Mouse (Mus musculus): ENCODE results near the gene Zfp706. TPM values are rescaled to one million over a fixed set of nuclear protein-coding genes. Genes with fewer than 3 reads are reported as not detected.

Gene Zfp706
- 460 and 462 TPM in 2 replicates for polyA plus RNA-seq (2014; fragmentation: Nextera tagmentation; extraction: Ambion mirVana)

GRCm38 (mm10) chr15:37007233-37007958 lies at the start of gene Zfp706:
Zfp706 (minus strand) TSS chr15:37007773.
- Histone ChIP-seq H3K27ac (ENCODE audit: low read depth) (peak within 1 kb of the TSS; percentile 93), H3K4me1 (replicated peaks; ENCODE audit: control insufficient read depth, insufficient read depth, low read length) (peaks cover 19% of the 10 kb centered on the region), H3K4me2 (ENCODE audit: low read length) (peak within 1 kb of the TSS; percentile 77), H3K9ac (ENCODE audit: low read length) (peak within 1 kb of the TSS; percentile 96), H3K27me3 (replicated peaks; ENCODE audit: control insufficient read depth, insufficient read depth, low read length) (no peaks in the 10 kb centered on the region), H3K4me3 (ENCODE audit: low read depth, low read length) (peak within 1 kb of the TSS; percentile 82), H3K36me3 (ENCODE audit: control insufficient read depth, insufficient read depth, low read length) (peaks cover 14% of the 10 kb centered on the region), H3K9me3 (ENCODE audit: control insufficient read depth, low read length) (no peaks in the 10 kb centered on the region)
- WGBS = under 1% methylated on average over 39 of the region's 79 CpGs
- DNase-seq (ENCODE audit: low spot score) = peak; percentile 97
- ATAC-seq (replicated peaks; ENCODE audit: low FRiP score, low TSS enrichment, low read depth) = peak; percentile 98

GRCm38 (mm10) chr15:37054582-37054981 lies 47.0 kb upstream of the Zfp706 start:
- no peak overlapping the region for H3K27ac ChIP-seq (ENCODE audit: low read depth)
- H3K9ac ChIP-seq (ENCODE audit: low read length) = no peak overlapping the region
- H3K4me2 ChIP-seq (ENCODE audit: low read length) = no peak overlapping the region
- DNase-seq (ENCODE audit: low spot score) (no peak), ATAC-seq (replicated peaks; ENCODE audit: low FRiP score, low TSS enrichment, low read depth) (no peak)
- no peak overlapping the region for H3K4me3 ChIP-seq (ENCODE audit: low read depth, low read length)
- H3K36me3 ChIP-seq (ENCODE audit: control insufficient read depth, insufficient read depth, low read length) = no peaks in the 10 kb centered on the region
- H3K4me1 ChIP-seq (replicated peaks; ENCODE audit: control insufficient read depth, insufficient read depth, low read length) = no peaks in the 10 kb centered on the region
- WGBS = 93% methylated on average over 5 of the region's 5 CpGs
- H3K9me3 ChIP-seq (ENCODE audit: control insufficient read depth, low read length) = 0 out of 2 replicates have a peak, but pooled peaks cover 5% of the 10 kb centered on the region
- H3K27me3 ChIP-seq (replicated peaks; ENCODE audit: control insufficient read depth, insufficient read depth, low read length) = no peaks in the 10 kb centered on the region

GRCm38 (mm10) chr15:37053085-37053762 lies 45.7 kb upstream of the Zfp706 start:
- WGBS = 71% methylated on average over 8 of the region's 8 CpGs
- Histone ChIP-seq H3K4me2 (ENCODE audit: low read length) (no peak overlapping the region), H3K27me3 (replicated peaks; ENCODE audit: control insufficient read depth, insufficient read depth, low read length) (no peaks in the 10 kb centered on the region), H3K27ac (ENCODE audit: low read depth) (no peak overlapping the region), H3K4me3 (ENCODE audit: low read depth, low read length) (no peak overlapping the region), H3K9ac (ENCODE audit: low read length) (no peak overlapping the region), H3K4me1 (replicated peaks; ENCODE audit: control insufficient read depth, insufficient read depth, low read length) (no peaks in the 10 kb centered on the region), H3K36me3 (ENCODE audit: control insufficient read depth, insufficient read depth, low read length) (no peaks in the 10 kb centered on the region), H3K9me3 (ENCODE audit: control insufficient read depth, low read length) (0 out of 2 replicates have a peak, but pooled peaks cover 5% of the 10 kb centered on the region)
- DNase-seq (ENCODE audit: low spot score) (no peak), ATAC-seq (replicated peaks; ENCODE audit: low FRiP score, low TSS enrichment, low read depth) (no peak)

- no peak for DNase-seq (ENCODE audit: low spot score)
- Histone ChIP-seq H3K36me3 (ENCODE audit: control insufficient read depth, insufficient read depth, low read length) (no peaks in the 10 kb centered on the region), H3K9me3 (ENCODE audit: control insufficient read depth, low read length) (0 out of 2 replicates have a peak, but pooled peaks cover 2% of the 10 kb centered on the region), H3K27me3 (replicated peaks; ENCODE audit: control insufficient read depth, insufficient read depth, low read length) (no peaks in the 10 kb centered on the region), H3K9ac (ENCODE audit: low read length) (no peak overlapping the region), H3K27ac (ENCODE audit: low read depth) (no peak overlapping the region), H3K4me1 (replicated peaks; ENCODE audit: control insufficient read depth, insufficient read depth, low read length) (no peaks in the 10 kb centered on the region), H3K4me3 (ENCODE audit: low read depth, low read length) (no peak overlapping the region), H3K4me2 (ENCODE audit: low read length) (no peak overlapping the region)
- WGBS = 92% methylated on average over 4 of the region's 4 CpGs
- ATAC-seq (replicated peaks; ENCODE audit: low FRiP score, low TSS enrichment, low read depth) = no peak
These were observed 39.8 kb upstream of the Zfp706 start for GRCm38 (mm10) chr15:37047403-37047802.

GRCm38 (mm10) chr15:37046586-37046985 lies 39.0 kb upstream of the Zfp706 start:
- Histone ChIP-seq H3K4me1 (replicated peaks; ENCODE audit: control insufficient read depth, insufficient read depth, low read length) (no peaks in the 10 kb centered on the region), H3K9ac (ENCODE audit: low read length) (no peak overlapping the region), H3K9me3 (ENCODE audit: control insufficient read depth, low read length) (0 out of 2 replicates have a peak, but pooled peaks cover 2% of the 10 kb centered on the region), H3K27me3 (replicated peaks; ENCODE audit: control insufficient read depth, insufficient read depth, low read length) (no peaks in the 10 kb centered on the region), H3K27ac (ENCODE audit: low read depth) (no peak overlapping the region), H3K4me3 (ENCODE audit: low read depth, low read length) (no peak overlapping the region), H3K4me2 (ENCODE audit: low read length) (no peak overlapping the region), H3K36me3 (ENCODE audit: control insufficient read depth, insufficient read depth, low read length) (no peaks in the 10 kb centered on the region)
- no peak for DNase-seq (ENCODE audit: low spot score)
- 90% methylated on average over 10 of the region's 10 CpGs for WGBS
- ATAC-seq (replicated peaks; ENCODE audit: low FRiP score, low TSS enrichment, low read depth) = no peak

GRCm38 (mm10) chr15:37046131-37046530 lies 38.6 kb upstream of the Zfp706 start:
- ATAC-seq (replicated peaks; ENCODE audit: low FRiP score, low TSS enrichment, low read depth) = no peak
- H3K36me3 ChIP-seq (ENCODE audit: control insufficient read depth, insufficient read depth, low read length) = no peaks in the 10 kb centered on the region
- 0 out of 2 replicates have a peak, but pooled peaks cover 2% of the 10 kb centered on the region for H3K9me3 ChIP-seq (ENCODE audit: control insufficient read depth, low read length)
- no peak for DNase-seq (ENCODE audit: low spot score)
- H3K27me3 ChIP-seq (replicated peaks; ENCODE audit: control insufficient read depth, insufficient read depth, low read length) = no peaks in the 10 kb centered on the region
- no peak overlapping the region for H3K9ac ChIP-seq (ENCODE audit: low read length)
- 89% methylated on average over 7 of the region's 7 CpGs for WGBS
- no peak overlapping the region for H3K4me2 ChIP-seq (ENCODE audit: low read length)
- no peak overlapping the region for H3K27ac ChIP-seq (ENCODE audit: low read depth)
- H3K4me1 ChIP-seq (replicated peaks; ENCODE audit: control insufficient read depth, insufficient read depth, low read length) = no peaks in the 10 kb centered on the region
- no peak overlapping the region for H3K4me3 ChIP-seq (ENCODE audit: low read depth, low read length)

GRCm38 (mm10) chr15:37045456-37045855 lies 37.9 kb upstream of the Zfp706 start:
- no peaks in the 10 kb centered on the region for H3K9me3 ChIP-seq (ENCODE audit: control insufficient read depth, low read length)
- H3K27me3 ChIP-seq (replicated peaks; ENCODE audit: control insufficient read depth, insufficient read depth, low read length) = no peaks in the 10 kb centered on the region
- no peak overlapping the region for H3K4me3 ChIP-seq (ENCODE audit: low read depth, low read length)
- ATAC-seq (replicated peaks; ENCODE audit: low FRiP score, low TSS enrichment, low read depth) (no peak), DNase-seq (ENCODE audit: low spot score) (no peak)
- H3K4me1 ChIP-seq (replicated peaks; ENCODE audit: control insufficient read depth, insufficient read depth, low read length) = no peaks in the 10 kb centered on the region
- no peaks in the 10 kb centered on the region for H3K36me3 ChIP-seq (ENCODE audit: control insufficient read depth, insufficient read depth, low read length)
- H3K27ac ChIP-seq (ENCODE audit: low read depth) = no peak overlapping the region
- WGBS = 68% methylated on average over 12 of the region's 12 CpGs
- H3K9ac ChIP-seq (ENCODE audit: low read length) = no peak overlapping the region
- H3K4me2 ChIP-seq (ENCODE audit: low read length) = no peak overlapping the region

GRCm38 (mm10) chr15:37042559-37042958 lies 35.0 kb upstream of the Zfp706 start:
- Histone ChIP-seq H3K27me3 (replicated peaks; ENCODE audit: control insufficient read depth, insufficient read depth, low read length) (no peaks in the 10 kb centered on the region), H3K27ac (ENCODE audit: low read depth) (no peak overlapping the region), H3K4me3 (ENCODE audit: low read depth, low read length) (no peak overlapping the region), H3K4me1 (replicated peaks; ENCODE audit: control insufficient read depth, insufficient read depth, low read length) (no peaks in the 10 kb centered on the region), H3K9me3 (ENCODE audit: control insufficient read depth, low read length) (no peaks in the 10 kb centered on the region), H3K4me2 (ENCODE audit: low read length) (no peak overlapping the region), H3K9ac (ENCODE audit: low read length) (no peak overlapping the region), H3K36me3 (ENCODE audit: control insufficient read depth, insufficient read depth, low read length) (no peaks in the 10 kb centered on the region)
- 13% methylated on average over 5 of the region's 5 CpGs for WGBS
- no peak for ATAC-seq (replicated peaks; ENCODE audit: low FRiP score, low TSS enrichment, low read depth)
- no peak for DNase-seq (ENCODE audit: low spot score)
